Mouse (Mus musculus) forebrain, embryonic 13.5 days (tissue): ENCODE data around the gene Car6. TPM values are rescaled to one million over a fixed set of nuclear protein-coding genes. Genes with fewer than 3 reads are reported as not detected.

Experiments used
- ATAC-seq: fragments of 200-750 bp; cut with Nextera tagmentation; 2 replicates; pipeline ENCODE4 v1.8.0; 2017
- H3K27ac ChIP-seq: fragments of 300-500 bp; sonication (generic); 2 replicates; pipeline ENCODE4 v1.5.1; 2015; ENCODE audit warnings: inconsistent platforms, mild to moderate bottlenecking, moderate library complexity
- H3K27me3 ChIP-seq: fragments of 300-500 bp; sonication (generic); 2 replicates; pipeline ENCODE4 v1.6.1; 2015; ENCODE audit warnings: mild to moderate bottlenecking, inconsistent platforms
- H3K36me3 ChIP-seq: fragments of 300-500 bp; sonication (generic); 2 replicates; pipeline ENCODE4 v1.6.1; 2015; ENCODE audit warnings: mild to moderate bottlenecking, inconsistent platforms; ENCODE audit not compliant: poor library complexity, severe bottlenecking
- H3K4me1 ChIP-seq: fragments of 300-500 bp; sonication (generic); 2 replicates; pipeline ENCODE4 v1.6.1; 2015; ENCODE audit warnings: inconsistent platforms
- H3K4me2 ChIP-seq: fragments of 300-500 bp; sonication (generic); 2 replicates; pipeline ENCODE4 v1.6.1; 2015; ENCODE audit warnings: inconsistent platforms, mild to moderate bottlenecking, moderate library complexity
- H3K4me3 ChIP-seq: fragments of 300-500 bp; sonication (generic); 2 replicates; pipeline ENCODE4 v1.5.1; 2015; ENCODE audit warnings: mild to moderate bottlenecking, inconsistent platforms
- H3K9ac ChIP-seq: fragments of 300-500 bp; sonication (generic); 2 replicates; pipeline ENCODE4 v1.6.1; 2015; ENCODE audit warnings: mild to moderate bottlenecking, inconsistent platforms
- H3K9me3 ChIP-seq: fragments of 300-500 bp; sonication (generic); replicated peaks from 2 replicates; pipeline ENCODE4 v1.6.1; 2016; ENCODE audit warnings: inconsistent platforms
- WGBS: fragments of 180-500 bp; shearing (Covaris S2); methylation state at CpG from one replicate; pipeline ENCODE4 v1.1.7; 2015; 5-methylcytosine and 5-hydroxymethylcytosine counted together
- polyA plus RNA-seq: library from polyadenylated mRNA; unstranded; fragments of >200 nt; fragmentation: Nextera tagmentation; extraction: Ambion mirVana; gene quantifications from 2 replicates; pipeline ENCODE4 v1.2.1, GENCODE M21; 2015

Gene Car6
- 0.16 TPM in 1 of 2 replicates, not detected in the other for polyA plus RNA-seq

DNA sequence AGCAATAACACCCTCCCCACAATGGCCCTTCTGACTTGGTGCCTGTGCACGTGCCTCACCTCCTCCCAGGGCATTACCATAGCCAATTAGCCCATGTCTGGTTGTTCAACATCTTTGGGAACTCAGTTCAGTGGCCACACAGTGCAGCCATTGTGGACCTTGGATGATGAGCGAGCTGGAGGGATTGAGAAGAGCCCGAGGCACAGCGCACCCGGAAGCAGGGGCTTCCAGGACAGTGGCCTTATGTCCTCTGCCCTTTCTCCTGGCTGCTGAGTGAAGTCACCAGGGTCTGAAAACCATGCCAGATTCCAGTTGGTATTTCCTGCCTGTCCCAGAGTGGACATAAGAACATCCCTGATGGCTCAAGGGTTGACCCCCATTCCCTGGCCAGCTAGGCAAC, at the start of gene Car6:
Gene Car6 (minus strand): TSS at position 101 of the 400 bp plus-strand sequence.
- Histone ChIP-seq H3K36me3 (no peaks in the 10 kb centered on the region), H3K4me2 (no peak within 1 kb of the TSS), H3K27me3 (no peaks in the 10 kb centered on the region), H3K27ac (no peak within 1 kb of the TSS), H3K9me3 (no peaks in the 10 kb centered on the region), H3K4me3 (no peak within 1 kb of the TSS), H3K4me1 (no peaks in the 10 kb centered on the region), H3K9ac (no peak within 1 kb of the TSS)
- WGBS = 66% methylated on average over 5 of the region's 5 CpGs
- ATAC-seq = no peak

GRCm38 (mm10) chr4:150249731-150250270, 48.7 kb upstream of the Car6 start:
- peaks cover 51% of the 10 kb centered on the region for H3K36me3 ChIP-seq
- no peak overlapping the region for H3K4me2 ChIP-seq
- H3K4me1 ChIP-seq = peaks cover 25% of the 10 kb centered on the region
- 79% methylated on average over 5 of the region's 5 CpGs for whole genome bisulfite sequencing
- no peak overlapping the region for H3K4me3 ChIP-seq
- H3K27ac ChIP-seq = peak overlapping the region; percentile 87
- H3K27me3 ChIP-seq = no peaks in the 10 kb centered on the region
- no peaks in the 10 kb centered on the region for H3K9me3 ChIP-seq
- H3K9ac ChIP-seq = no peak overlapping the region
- no peak for ATAC-seq

GRCm38 (mm10) chr4:150248917-150249316, 47.8 kb upstream of the Car6 start:
- H3K9ac ChIP-seq = no peak overlapping the region
- no peak for ATAC-seq
- peaks cover 24% of the 10 kb centered on the region for H3K4me1 ChIP-seq
- peaks cover 60% of the 10 kb centered on the region for H3K36me3 ChIP-seq
- no peaks in the 10 kb centered on the region for H3K9me3 ChIP-seq
- H3K4me3 ChIP-seq = no peak overlapping the region
- WGBS = 69% methylated on average over 5 of the region's 5 CpGs
- H3K27me3 ChIP-seq = no peaks in the 10 kb centered on the region
- no peak overlapping the region for H3K4me2 ChIP-seq
- no peak overlapping the region for H3K27ac ChIP-seq

DNA sequence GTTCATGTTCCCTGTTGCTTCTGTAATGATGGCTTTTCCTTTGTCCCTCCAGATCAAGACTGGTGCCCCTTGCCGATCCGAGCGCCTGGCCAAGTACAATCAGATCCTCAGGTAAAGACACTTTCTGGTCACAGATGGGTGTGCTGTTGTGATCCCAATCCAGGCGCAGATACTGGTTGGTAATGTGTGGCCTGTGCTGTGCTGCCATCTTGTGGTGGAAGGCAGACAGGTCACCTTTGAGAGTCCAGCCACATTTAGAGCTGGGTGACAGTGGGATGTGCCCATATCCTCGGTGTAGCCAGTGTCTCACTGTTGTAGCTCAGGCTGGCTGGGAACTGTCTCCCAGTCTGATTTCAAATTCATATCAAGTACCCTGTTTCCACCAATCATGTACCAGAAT, 46.9 kb upstream of the Car6 start:
- H3K9ac ChIP-seq = no peak overlapping the region
- H3K4me1 ChIP-seq = peaks cover 24% of the 10 kb centered on the region
- no peak overlapping the region for H3K27ac ChIP-seq
- H3K36me3 ChIP-seq = peaks cover 69% of the 10 kb centered on the region
- no peaks in the 10 kb centered on the region for H3K9me3 ChIP-seq
- no peaks in the 10 kb centered on the region for H3K27me3 ChIP-seq
- 58% methylated on average over 5 of the region's 5 CpGs for WGBS
- H3K4me3 ChIP-seq = no peak overlapping the region
- peak; percentile 52; the same call in 1 of the 2 replicates for ATAC-seq
- H3K4me2 ChIP-seq = no peak overlapping the region

- peaks cover 87% of the 10 kb centered on the region for H3K36me3 ChIP-seq
- no peak overlapping the region for H3K9ac ChIP-seq
- WGBS = 76% methylated on average over 2 of the region's 2 CpGs
- no peaks in the 10 kb centered on the region for H3K27me3 ChIP-seq
- peaks cover 27% of the 10 kb centered on the region for H3K4me1 ChIP-seq
- no peak overlapping the region for H3K27ac ChIP-seq
- no peak overlapping the region for H3K4me2 ChIP-seq
- H3K4me3 ChIP-seq = no peak overlapping the region
- no peaks in the 10 kb centered on the region for H3K9me3 ChIP-seq
- no peak for ATAC-seq
These were observed 44.7 kb upstream of the Car6 start for GRCm38 (mm10) chr4:150245876-150246275.

DNA sequence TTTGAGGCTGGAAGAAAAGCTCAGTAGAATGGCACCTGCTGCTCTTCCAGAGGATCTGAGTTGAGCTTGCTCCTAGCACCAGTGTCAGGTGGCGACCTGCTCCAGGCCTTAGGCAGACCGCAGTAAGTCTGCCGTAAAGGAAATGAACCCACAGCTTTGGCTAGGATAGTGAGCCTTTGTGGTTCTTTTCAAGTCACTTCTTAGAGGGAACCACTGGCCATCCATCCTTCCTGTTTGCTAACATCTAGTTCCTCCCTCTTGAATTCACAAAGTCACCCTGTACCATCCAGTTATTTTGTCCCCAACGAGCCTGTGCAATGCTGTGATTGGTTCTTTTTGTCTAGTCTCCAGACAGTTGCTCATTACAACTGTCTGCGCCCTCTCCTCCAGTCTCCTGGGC, 41.6 kb upstream of the Car6 start:
- no peaks in the 10 kb centered on the region for H3K9me3 ChIP-seq
- 87% methylated on average over 5 of the region's 5 CpGs for WGBS
- no peak overlapping the region for H3K9ac ChIP-seq
- peaks cover 42% of the 10 kb centered on the region for H3K4me1 ChIP-seq
- peaks cover 73% of the 10 kb centered on the region for H3K36me3 ChIP-seq
- no peaks in the 10 kb centered on the region for H3K27me3 ChIP-seq
- H3K27ac ChIP-seq = no peak overlapping the region
- no peak overlapping the region for H3K4me2 ChIP-seq
- H3K4me3 ChIP-seq = no peak overlapping the region
- no peak for ATAC-seq

GRCm38 (mm10) chr4:150241708-150242107, 40.6 kb upstream of the Car6 start:
- Histone ChIP-seq H3K27ac (no peak overlapping the region), H3K36me3 (peaks cover 63% of the 10 kb centered on the region), H3K9me3 (no peaks in the 10 kb centered on the region), H3K4me2 (no peak overlapping the region), H3K4me3 (no peak overlapping the region), H3K9ac (0 out of 2 replicates have a peak overlapping the region, but pooled peaks have one; percentile 21), H3K4me1 (peaks cover 42% of the 10 kb centered on the region), H3K27me3 (no peaks in the 10 kb centered on the region)
- ATAC-seq = no peak
- WGBS = 39% methylated on average over 4 of the region's 4 CpGs

- peaks cover 44% of the 10 kb centered on the region for H3K4me1 ChIP-seq
- H3K27ac ChIP-seq = no peak overlapping the region
- no peaks in the 10 kb centered on the region for H3K9me3 ChIP-seq
- WGBS = 86% methylated on average over 1 of the region's 1 CpGs
- 0 out of 2 replicates have a peak overlapping the region, but pooled peaks have one; percentile 5 for H3K4me2 ChIP-seq
- H3K36me3 ChIP-seq = peaks cover 51% of the 10 kb centered on the region
- no peak overlapping the region for H3K4me3 ChIP-seq
- H3K27me3 ChIP-seq = no peaks in the 10 kb centered on the region
- 0 out of 2 replicates have a peak overlapping the region, but pooled peaks have one; percentile 31 for H3K9ac ChIP-seq
- no peak for ATAC-seq
These were observed 39.3 kb upstream of the Car6 start for GRCm38 (mm10) chr4:150240381-150240886.

GRCm38 (mm10) chr4:150239951-150240368, 38.8 kb upstream of the Car6 start:
- Histone ChIP-seq H3K9ac (no peak overlapping the region), H3K9me3 (no peaks in the 10 kb centered on the region), H3K27me3 (no peaks in the 10 kb centered on the region), H3K4me1 (peaks cover 49% of the 10 kb centered on the region), H3K27ac (no peak overlapping the region), H3K4me2 (peak overlapping the region; percentile 74), H3K36me3 (peaks cover 46% of the 10 kb centered on the region), H3K4me3 (peak overlapping the region; percentile 83; the same call in 1 of the 2 replicates)
- WGBS = 5% methylated on average over 6 of the region's 6 CpGs
- no peak for ATAC-seq

GRCm38 (mm10) chr4:150239503-150239902, 38.4 kb upstream of the Car6 start:
- ATAC-seq = no peak
- Histone ChIP-seq H3K9me3 (no peaks in the 10 kb centered on the region), H3K27ac (no peak overlapping the region; the same call in 1 of the 2 replicates), H3K4me1 (peaks cover 54% of the 10 kb centered on the region), H3K27me3 (no peaks in the 10 kb centered on the region), H3K4me2 (peak overlapping the region; percentile 74), H3K36me3 (peaks cover 41% of the 10 kb centered on the region), H3K9ac (peak overlapping the region; percentile 87; the same call in 1 of the 2 replicates), H3K4me3 (peak overlapping the region; percentile 83)
- WGBS = 42% methylated on average over 6 of the region's 6 CpGs

DNA sequence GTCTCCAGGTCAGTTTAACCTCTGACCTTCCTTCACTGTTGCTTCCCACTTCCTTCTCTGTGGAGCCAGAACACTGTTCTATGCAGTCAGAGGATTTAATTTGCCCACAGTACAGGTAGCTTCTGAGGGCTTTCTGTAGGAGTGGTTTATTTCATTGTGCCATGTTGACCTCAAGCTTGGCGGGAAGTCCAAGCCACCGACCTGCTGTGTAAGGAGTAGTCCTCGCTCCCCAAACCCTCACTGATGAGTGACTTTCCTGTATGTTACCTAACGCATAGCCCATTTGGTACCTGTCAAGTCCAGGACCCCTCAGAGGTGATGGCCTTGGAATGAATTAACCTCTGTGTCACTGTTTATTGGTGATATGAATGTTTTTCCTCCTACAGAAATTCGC, 38.0 kb upstream of the Car6 start:
- H3K4me1 ChIP-seq = peaks cover 57% of the 10 kb centered on the region

DNA sequence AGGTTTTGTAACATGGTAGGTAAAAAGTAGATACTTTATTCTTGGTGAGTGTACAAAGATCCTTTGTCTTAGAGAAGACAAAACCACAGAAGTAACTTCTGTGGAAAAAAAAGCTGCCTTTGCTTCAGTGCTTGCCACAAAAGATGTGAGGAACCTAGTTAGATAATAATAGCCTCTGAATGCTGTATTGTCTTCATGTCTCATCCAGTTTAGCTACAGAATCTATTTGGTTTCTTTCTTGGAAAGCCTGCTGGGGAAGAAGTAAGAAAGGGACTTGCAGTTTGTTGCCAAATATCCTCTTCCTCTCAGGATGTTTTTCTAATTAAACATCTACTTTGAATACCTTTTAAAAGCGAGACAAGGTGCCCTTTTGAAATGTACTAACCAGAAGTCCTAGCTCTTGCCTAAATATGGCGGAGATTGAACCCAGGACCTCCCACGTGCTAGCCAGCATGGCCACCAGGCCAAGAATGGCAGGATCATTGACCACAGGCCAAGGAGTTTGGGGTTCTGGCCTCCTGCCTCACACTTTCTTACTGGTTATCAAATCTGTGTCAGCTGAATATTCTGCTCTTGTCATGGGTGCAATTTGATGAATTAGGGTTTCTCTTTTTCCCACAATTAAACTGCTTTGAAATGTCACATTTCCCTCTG, 37.4 kb upstream of the Car6 start:
- no peak for ATAC-seq
- no peaks in the 10 kb centered on the region for H3K9me3 ChIP-seq
- peaks cover 57% of the 10 kb centered on the region for H3K4me1 ChIP-seq
- peak overlapping the region; percentile 74 for H3K4me2 ChIP-seq
- H3K27me3 ChIP-seq = no peaks in the 10 kb centered on the region
- peak overlapping the region; percentile 98; the same call in 1 of the 2 replicates for H3K27ac ChIP-seq
- peak overlapping the region; percentile 83 for H3K4me3 ChIP-seq
- WGBS = 2% methylated on average over 3 of the region's 3 CpGs
- peak overlapping the region; percentile 87 for H3K9ac ChIP-seq
- H3K36me3 ChIP-seq = peaks cover 32% of the 10 kb centered on the region

More for the DNA sequence above, 38.0 kb upstream of the Car6 start:
- ATAC-seq = no peak
- Histone ChIP-seq H3K27me3 (no peaks in the 10 kb centered on the region), H3K4me2 (peak overlapping the region; percentile 74), H3K9me3 (no peaks in the 10 kb centered on the region), H3K9ac (peak overlapping the region; percentile 87), H3K4me3 (peak overlapping the region; percentile 83), H3K27ac (no peak overlapping the region; the same call in 1 of the 2 replicates), H3K36me3 (peaks cover 37% of the 10 kb centered on the region)
- WGBS = 28% methylated on average over 5 of the region's 5 CpGs
